Mouse (Mus musculus) adrenal gland, adult 10 weeks (tissue): ENCODE data around the gene Mtif3. TPM values are rescaled to one million over a fixed set of nuclear protein-coding genes. Genes with fewer than 3 reads are reported as not detected.

Experiments used
- polyA plus RNA-seq: library from polyadenylated mRNA; stranded (reverse); fragments of 350-450 nt; fragmentation: Illumina TruSeq; extraction: RNeasy Lipid Tissue Mini Kit (QIAGEN cat#74804); gene quantifications from one replicate; pipeline ENCODE4 v1.2.3, GENCODE M21; 2014; ENCODE audit warnings: low read depth, low replicate concordance

The Mtif3 gene
- polyA plus RNA-seq, result 31.9 TPM

GRCm38 (mm10) chr5:146963118-146963936 is at the start of gene Mtif3:
TSS of gene Mtif3 (minus strand) at chr5:146963800.

GRCm38 (mm10) chr5:146948508-146949088 is 15.0 kb downstream of the Mtif3 start, which contains the start of gene Gtf3a:
TSS of gene Gtf3a (plus strand) at chr5:146948657.

Other genes with a start within 250 kb of the Mtif3 start
- 59.4 TPM for gene Usp12, start 168.8 kb downstream of the Mtif3 start, polyA plus RNA-seq
- gene Rpl21, start 130.9 kb downstream of the Mtif3 start, polyA plus RNA-seq, result 251 TPM
- 1.5 TPM for gene Rasl11a, start 118.7 kb downstream of the Mtif3 start, polyA plus RNA-seq
- gene Gtf3a, start 15.1 kb downstream of the Mtif3 start, polyA plus RNA-seq, result 23.6 TPM
- 17.3 TPM for gene Lnx2, start 112.8 kb upstream of the Mtif3 start, polyA plus RNA-seq
- gene Polr1d, start 113.2 kb upstream of the Mtif3 start, polyA plus RNA-seq, result 97.0 TPM
- gene Gsx1, start 224.9 kb upstream of the Mtif3 start, polyA plus RNA-seq, result not detected